In genomic region chr3:108296220-108297049, GRCm38 (mm10) we compare ENCODE assay signal across 9 mouse cellular contexts. TPM values are rescaled to one million over a fixed set of nuclear protein-coding genes. Genes with fewer than 3 reads are reported as not detected.
DNase-seq lines count a peak whose midpoint lies in the region; ATAC-seq and TF ChIP-seq lines count a peak whose summit lies in the region.
"Had no signal": no experiment of that assay in that cellular context is flagged by ENCODE, and none has a peak within 500 bp of the region (broad histone marks: within the 10 kb centered on the region; RNA-seq: fewer than 3 reads in every experiment).

No protein-coding gene starts in this region.

- intact Hi-C loops in left cerebral cortex, postnatal 14 days (cut with DNase I): no loop called here

- peak overlapping the region; percentile 93 for H3K27ac ChIP-seq in layer of hippocampus, adult 2 months
- H3K27ac ChIP-seq in brown adipose tissue, adult 24 weeks (replicated peaks; ENCODE audit: low read depth, low read length): peak overlapping the region; percentile 80
- H3K27ac ChIP-seq in forebrain, embryonic 14.5 days (ENCODE audit: low read depth, low read length): peak overlapping the region; percentile 62
- H3K27ac ChIP-seq in stomach, embryonic 16.5 days (ENCODE audit: low read length): peak overlapping the region; percentile 79

- peaks cover 37% of the 10 kb centered on the region for H3K4me1 ChIP-seq in brown adipose tissue, adult 24 weeks (ENCODE audit: control insufficient read depth, insufficient read depth, insufficient read length, low read length)
- H3K4me1 ChIP-seq in forebrain, embryonic 14.5 days (ENCODE audit: control insufficient read depth, insufficient read depth, low read length): peaks cover 43% of the 10 kb centered on the region
- peaks cover 43% of the 10 kb centered on the region for H3K4me1 ChIP-seq in stomach, embryonic 16.5 days (ENCODE audit: control insufficient read depth, insufficient read depth, low read length)

- no peaks in the 10 kb centered on the region for H3K27me3 ChIP-seq in forebrain, embryonic 14.5 days (replicated peaks; ENCODE audit: control insufficient read depth, insufficient read depth, low read length)
- H3K27me3 ChIP-seq in stomach, embryonic 16.5 days (ENCODE audit: control insufficient read depth, insufficient read depth, low read length): no peaks in the 10 kb centered on the region

- peak in 1 of 2 experiments; percentile 59 for DNase-seq in layer of hippocampus, adult 2 months (ENCODE audit: low spot score in 2 of 2)
- DNase-seq in layer of hippocampus, adult 8-10 months (ENCODE audit: low spot score in 2 of 2): no peak
- DNase-seq in forebrain, embryonic 14.5 days (ENCODE audit: low spot score): peak; percentile 51
- peak; percentile 55 for DNase-seq in heart, postnatal 4 days
- DNase-seq in left cerebral cortex, postnatal 14 days (ENCODE audit: low spot score in 2 of 2): peak; percentile 64 to 73

- peak overlapping the region; percentile 34 for H3K4me3 ChIP-seq in layer of hippocampus, adult 2 months
- H3K4me3 ChIP-seq in brown adipose tissue, adult 24 weeks (ENCODE audit: insufficient read depth, low read depth, low read length): peak overlapping the region; percentile 5; the same call in 1 of the 2 replicates
- H3K4me3 ChIP-seq in forebrain, embryonic 14.5 days (ENCODE audit: low read depth, low read length): 0 out of 2 replicates have a peak overlapping the region, but pooled peaks have one; percentile 6
- H3K4me3 ChIP-seq in stomach, embryonic 16.5 days (replicated peaks; ENCODE audit: low read length): 0 out of 2 replicates have a peak overlapping the region, but pooled peaks have one; percentile 5
- H3K4me3 ChIP-seq: myocyte had no signal

- peak overlapping the region; percentile 36 for H3K4me2 ChIP-seq in forebrain, embryonic 14.5 days (ENCODE audit: low read length)
- H3K4me2 ChIP-seq in stomach, embryonic 16.5 days (ENCODE audit: low read depth, low read length): peak overlapping the region; percentile 39

- 21% methylated on average over 14 of the region's 14 CpGs for whole genome bisulfite sequencing in forebrain, embryonic 14.5 days
- 12% methylated on average over 14 of the region's 14 CpGs for WGBS in stomach, embryonic 16.5 days

- peak; percentile 54 for ATAC-seq in forebrain, embryonic 14.5 days
- ATAC-seq in megakaryocyte progenitor cell, adult 5-6 weeks (replicated peaks; ENCODE audit: poor library complexity): peak; percentile 81
- ATAC-seq in stomach, embryonic 16.5 days (ENCODE audit: insufficient read depth, low FRiP score): peak; percentile 35

- H3K9me3 ChIP-seq in forebrain, embryonic 14.5 days (replicated peaks; ENCODE audit: control insufficient read depth, low read length): no peaks in the 10 kb centered on the region
- H3K9me3 ChIP-seq in stomach, embryonic 16.5 days (replicated peaks; ENCODE audit: control insufficient read depth, low read length): no peaks in the 10 kb centered on the region

- TF ChIP-seq CTCF in layer of hippocampus, adult 2 months (conservative IDR thresholded peaks at IDR 0.05): no peak

- H3K36me3 ChIP-seq in forebrain, embryonic 14.5 days (ENCODE audit: control insufficient read depth, insufficient read depth, low read length): no peaks in the 10 kb centered on the region
- H3K36me3 ChIP-seq in stomach, embryonic 16.5 days (ENCODE audit: control insufficient read depth, insufficient read depth, low read length): no peaks in the 10 kb centered on the region

- H3K9ac ChIP-seq in forebrain, embryonic 14.5 days (ENCODE audit: low read length): peak overlapping the region; percentile 51
- peak overlapping the region; percentile 2; the same call in 1 of the 2 replicates for H3K9ac ChIP-seq in stomach, embryonic 16.5 days (ENCODE audit: low read length)

RNA-seq across cellular contexts. Expression of gene Sort1, which starts 12.6 kb away (rescaled TPM):
- 100 to 1,000 TPM; 360 to 361 TPM for total RNA-seq in layer of hippocampus, adult 2 months (2021)
- total RNA-seq in layer of hippocampus, adult 8-10 months (2022): 100 to 1,000 TPM; 329 to 381 (median 353) TPM
- polyA plus RNA-seq in brown adipose tissue, adult 24 weeks (2012; ENCODE audit: insufficient read depth, insufficient read length, missing spikeins): 53.0 and 68.1 TPM in 2 replicates
- 16.0 and 16.6 TPM in 2 replicates for polyA plus RNA-seq in forebrain, embryonic 14.5 days (2014; fragmentation: Nextera tagmentation; extraction: Ambion mirVana)
- total RNA-seq in heart, postnatal 4 days (2021): 10 to 100 TPM; 28.9 to 32.3 TPM
- total RNA-seq in left cerebral cortex, postnatal 14 days (2021): 100 to 1,000 TPM; 245 to 264 TPM
- 53.8 and 58.9 TPM in 2 replicates for total RNA-seq in megakaryocyte progenitor cell, adult 5-6 weeks (2015)
- total RNA-seq in megakaryocyte progenitor cell, adult 5-6 weeks (2017): 45.5 and 51.2 TPM in 2 replicates
- polyA plus RNA-seq in stomach, embryonic 16.5 days (2015; fragmentation: Nextera tagmentation; extraction: Ambion mirVana): 7.4 and 8.6 TPM in 2 replicates

RNA-seq across cellular contexts. Expression of gene Psma5, which starts 39.7 kb away (rescaled TPM):
- total RNA-seq in layer of hippocampus, adult 2 months (2021): 10 to 100 TPM; 68.2 to 76.8 TPM
- total RNA-seq in layer of hippocampus, adult 8-10 months (2022): 10 to 100 TPM; 75.1 to 78.6 (median 77.7) TPM
- 99.2 and 140 TPM in 2 replicates for polyA plus RNA-seq in brown adipose tissue, adult 24 weeks (2012; ENCODE audit: insufficient read depth, insufficient read length, missing spikeins)
- 295 and 324 TPM in 2 replicates for polyA plus RNA-seq in forebrain, embryonic 14.5 days (2014; fragmentation: Nextera tagmentation; extraction: Ambion mirVana)
- 10 to 100 TPM; 77.4 to 81.8 TPM for total RNA-seq in heart, postnatal 4 days (2021)
- total RNA-seq in left cerebral cortex, postnatal 14 days (2021): 10 to 100 TPM; 83.4 to 89.6 TPM
- 308 and 312 TPM in 2 replicates for total RNA-seq in megakaryocyte progenitor cell, adult 5-6 weeks (2015)
- 290 and 314 TPM in 2 replicates for total RNA-seq in megakaryocyte progenitor cell, adult 5-6 weeks (2017)
- polyA plus RNA-seq in stomach, embryonic 16.5 days (2015; fragmentation: Nextera tagmentation; extraction: Ambion mirVana): 230 TPM in 2 replicates

Comparison
In these comparisons a context has a peak if more than half of its experiments do, and no peak if none do; other contexts are left out.
1. DNase-seq: peak in forebrain, embryonic 14.5 days (single experiment), heart, postnatal 4 days (single experiment) and left cerebral cortex, postnatal 14 days (2 of 2); none in layer of hippocampus, adult 8-10 months (0 of 2).
2. RNA of gene Sort1, which starts 12.6 kb away (total RNA-seq): 329 to 381 TPM in layer of hippocampus, adult 8-10 months, 360 to 361 TPM in layer of hippocampus, adult 2 months and 245 to 264 TPM in left cerebral cortex, postnatal 14 days; 45.5 to 58.9 TPM in megakaryocyte progenitor cell, adult 5-6 weeks and 28.9 to 32.3 TPM in heart, postnatal 4 days; every median in the first group is over 4 times any median in the second.
3. Peak in every context shown above with its lines, with median percentiles within 50 percentile points of each other: H3K27ac ChIP-seq, H3K4me3 ChIP-seq and ATAC-seq.